Mouse (Mus musculus): ENCODE measurements around the gene Med28. TPM values are rescaled to one million over a fixed set of nuclear protein-coding genes. Genes with fewer than 3 reads are reported as not detected.

The Med28 gene
- total RNA-seq, 2 experiments from 2014 or later = 107 to 108 TPM

DNA sequence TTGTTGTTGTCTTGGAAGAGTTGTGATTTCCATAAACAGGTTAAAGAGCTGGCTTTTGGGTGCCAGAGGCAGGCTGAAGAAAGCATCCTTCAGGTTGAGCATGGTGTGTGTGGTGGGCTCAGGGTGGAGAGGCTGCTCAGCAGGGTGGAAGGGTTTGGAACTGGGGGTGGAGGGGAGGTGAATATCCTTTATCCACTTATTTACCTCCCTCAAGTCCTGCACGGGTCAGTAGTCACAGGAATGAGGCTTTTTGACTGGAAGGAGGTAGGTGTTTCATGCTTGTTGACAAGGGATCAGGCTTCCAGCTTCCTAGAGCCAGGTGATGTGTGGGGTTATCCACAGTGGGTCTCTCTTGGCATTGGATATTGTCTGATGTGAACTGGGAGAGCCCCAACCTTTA lies 5.4 kb upstream of the Med28 start:
- no peak for TF ChIP-seq CTCF (IDR thresholded peaks at IDR 0.05)
- intact Hi-C loops (cut with DNase I) = no loop called here
- no peak for DNase-seq (ENCODE audit: extremely low spot score in 1 of 2, low spot score in 2 of 2)

DNA sequence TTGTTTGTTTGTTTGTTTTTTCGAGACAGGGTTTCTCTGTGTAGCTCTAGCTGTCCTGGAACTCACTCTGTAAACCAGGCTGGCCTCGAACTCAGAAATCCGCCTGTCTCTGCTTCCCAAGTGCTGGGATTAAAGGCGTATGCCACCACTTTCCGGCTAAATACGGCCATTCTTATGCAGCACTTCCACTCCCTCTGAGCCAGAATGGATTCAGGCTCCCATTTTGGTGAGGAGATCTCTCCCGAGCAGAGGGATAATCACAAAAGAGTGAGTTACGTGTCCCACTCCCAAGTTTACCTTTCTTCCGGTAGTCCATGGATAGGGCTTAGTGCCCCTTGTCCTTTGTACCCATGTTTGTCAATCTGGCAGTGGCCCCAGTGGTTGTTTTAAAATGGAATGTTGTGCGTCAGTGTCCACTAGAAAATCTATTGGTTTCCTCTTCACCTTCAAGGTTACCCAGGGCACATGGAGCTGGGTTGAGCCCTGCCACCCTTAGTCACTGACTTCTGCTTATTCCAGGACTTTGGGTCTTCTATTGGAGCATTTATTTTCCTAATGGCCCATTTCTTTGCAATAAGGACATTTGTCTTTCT lies 4.8 kb upstream of the Med28 start:
- no peak overlapping the region for H3K27ac ChIP-seq
- intact Hi-C loops (cut with DNase I) = no loop called here
- H3K4me3 ChIP-seq = no peak overlapping the region
- no peak for TF ChIP-seq CTCF (IDR thresholded peaks at IDR 0.05)
- no peak for DNase-seq (ENCODE audit: extremely low spot score in 1 of 2, low spot score in 2 of 2)

More for the DNA sequence above, 5.4 kb upstream of the Med28 start:
- Histone ChIP-seq H3K4me3 (no peak overlapping the region), H3K27ac (no peak overlapping the region)

DNA sequence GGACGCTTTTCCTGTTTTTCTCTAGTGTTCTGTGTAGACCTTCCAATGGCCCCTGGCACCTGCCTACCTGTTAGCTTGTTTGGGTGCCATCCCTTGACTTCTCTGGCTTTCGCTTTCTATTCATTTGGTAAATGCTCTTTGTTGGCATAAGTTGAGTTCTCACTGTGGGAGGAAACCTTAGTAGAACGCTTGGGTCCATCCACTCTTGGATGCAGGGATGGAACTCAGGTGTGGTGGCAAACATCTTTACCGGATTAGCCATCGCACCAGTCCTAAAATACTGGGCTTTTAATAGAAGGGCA lies 731 bp downstream of the Med28 start:
- no peak overlapping the region; the same call in 1 of the 2 replicates for H3K27ac ChIP-seq
- peak overlapping the region; percentile 87 for H3K4me3 ChIP-seq
- intact Hi-C loops (cut with DNase I) = loop anchor here (10.0 kb wide), 1 partner anchor 334 kb away; the partner anchor contains the start of gene Lcorl
- no peak for TF ChIP-seq CTCF (IDR thresholded peaks at IDR 0.05)
- DNase-seq (ENCODE audit: extremely low spot score in 1 of 2, low spot score in 2 of 2) = no peak

DNA sequence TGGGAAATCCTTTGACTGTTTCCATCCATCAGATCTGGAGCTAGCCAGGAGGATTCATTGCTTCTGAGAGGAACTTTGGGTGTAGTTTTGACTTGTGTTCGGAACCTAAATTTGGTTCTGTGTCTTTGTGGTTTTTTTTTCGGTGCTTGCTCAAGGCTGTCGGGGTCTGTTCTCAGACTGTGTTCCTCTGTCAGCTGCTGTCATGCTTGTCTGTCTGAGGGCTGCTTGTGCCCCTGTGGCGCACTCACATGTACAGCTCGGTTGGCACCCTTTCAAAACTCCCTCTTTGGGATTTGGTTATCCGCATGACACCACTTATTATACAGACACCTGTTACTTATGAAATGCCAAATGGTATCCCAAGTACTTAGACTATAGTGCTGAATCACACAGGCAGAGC lies 1.6 kb downstream of the Med28 start:
- intact Hi-C loops (cut with DNase I) = loop anchor here (10.0 kb wide), 1 partner anchor 333 kb away; the partner anchor contains the start of gene Lcorl
- Histone ChIP-seq H3K27ac (no peak overlapping the region), H3K4me3 (no peak overlapping the region)
- DNase-seq (ENCODE audit: extremely low spot score in 1 of 2, low spot score in 2 of 2) = no peak
- TF ChIP-seq CTCF (IDR thresholded peaks at IDR 0.05) = no peak

DNA sequence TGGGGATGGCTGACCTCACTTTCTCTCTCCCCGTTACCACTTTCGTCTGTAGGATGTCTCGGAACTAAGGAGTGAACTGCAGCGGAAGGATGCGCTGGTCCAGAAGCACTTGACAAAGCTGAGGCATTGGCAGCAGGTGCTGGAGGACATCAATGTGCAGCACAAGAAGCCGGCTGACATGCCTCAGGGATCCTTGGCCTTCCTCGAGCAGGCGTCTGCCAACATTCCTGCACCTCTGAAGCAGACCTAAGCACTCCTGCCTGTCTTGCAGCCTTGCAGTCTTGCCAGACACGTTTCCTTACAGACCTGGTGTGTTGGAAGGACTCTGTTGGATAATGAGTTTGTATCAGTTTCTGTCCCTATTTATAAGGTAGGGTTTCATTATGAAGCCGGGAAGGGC lies 5.1 kb downstream of the Med28 start:
- TF ChIP-seq CTCF (IDR thresholded peaks at IDR 0.05) = no peak
- DNase-seq (ENCODE audit: extremely low spot score in 1 of 2, low spot score in 2 of 2) = no peak
- no peak overlapping the region for H3K27ac ChIP-seq
- H3K4me3 ChIP-seq = no peak overlapping the region
- intact Hi-C loops (cut with DNase I) = loop anchor here (10.0 kb wide), 1 partner anchor 330 kb away; the partner anchor contains the start of gene Lcorl

DNA sequence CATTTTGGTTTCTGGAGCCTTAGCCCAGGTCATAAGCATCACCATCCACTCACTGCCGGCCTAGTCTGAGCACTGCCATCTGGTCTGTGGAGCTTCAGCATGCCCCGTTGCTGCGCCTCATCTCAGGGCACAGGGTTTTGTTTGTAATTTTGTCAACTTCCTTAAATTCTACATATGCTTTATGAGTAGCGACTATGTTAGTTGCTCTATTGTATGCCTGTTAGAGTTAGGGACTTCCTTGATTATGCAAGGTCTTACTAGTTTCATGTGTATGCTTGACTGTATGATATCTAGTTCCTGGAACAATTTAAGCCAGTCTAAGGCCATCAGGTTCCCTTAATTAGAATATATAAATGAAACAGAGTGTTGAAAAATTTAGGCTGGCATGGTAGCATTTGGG lies 6.3 kb downstream of the Med28 start:
- intact Hi-C loops (cut with DNase I) = loop anchor here (10.0 kb wide), 1 partner anchor 328 kb away; the partner anchor contains the start of gene Lcorl
- Histone ChIP-seq H3K27ac (no peak overlapping the region), H3K4me3 (no peak overlapping the region)
- TF ChIP-seq CTCF (IDR thresholded peaks at IDR 0.05) = no peak
- no peak for DNase-seq (ENCODE audit: extremely low spot score in 1 of 2, low spot score in 2 of 2)

DNA sequence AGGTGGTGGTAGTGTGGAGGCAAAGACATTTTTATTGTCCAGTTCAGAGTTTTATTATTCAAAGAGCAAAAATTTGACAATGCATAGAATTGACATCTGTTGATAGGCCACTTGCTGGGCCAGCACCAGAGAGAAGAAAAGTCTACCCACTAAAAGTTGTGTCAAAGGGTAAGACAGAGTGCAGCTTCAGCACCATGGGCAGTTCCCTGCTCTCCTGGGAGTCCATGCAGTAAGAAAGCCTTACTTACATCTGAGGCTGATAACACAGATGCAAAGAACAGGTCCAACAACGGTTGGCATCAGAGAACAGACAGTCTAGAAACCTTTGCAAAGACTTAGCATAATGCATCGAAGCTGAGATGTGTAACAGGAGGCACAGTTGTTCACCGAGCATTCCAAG lies 9.7 kb downstream of the Med28 start:
- H3K4me3 ChIP-seq = no peak overlapping the region
- intact Hi-C loops (cut with DNase I) = loop anchor here (10.0 kb wide), 1 partner anchor 325 kb away; the partner anchor contains the start of gene Lcorl
- no peak for DNase-seq (ENCODE audit: extremely low spot score in 1 of 2, low spot score in 2 of 2)
- no peak overlapping the region for H3K27ac ChIP-seq
- TF ChIP-seq CTCF (IDR thresholded peaks at IDR 0.05) = no peak

DNA sequence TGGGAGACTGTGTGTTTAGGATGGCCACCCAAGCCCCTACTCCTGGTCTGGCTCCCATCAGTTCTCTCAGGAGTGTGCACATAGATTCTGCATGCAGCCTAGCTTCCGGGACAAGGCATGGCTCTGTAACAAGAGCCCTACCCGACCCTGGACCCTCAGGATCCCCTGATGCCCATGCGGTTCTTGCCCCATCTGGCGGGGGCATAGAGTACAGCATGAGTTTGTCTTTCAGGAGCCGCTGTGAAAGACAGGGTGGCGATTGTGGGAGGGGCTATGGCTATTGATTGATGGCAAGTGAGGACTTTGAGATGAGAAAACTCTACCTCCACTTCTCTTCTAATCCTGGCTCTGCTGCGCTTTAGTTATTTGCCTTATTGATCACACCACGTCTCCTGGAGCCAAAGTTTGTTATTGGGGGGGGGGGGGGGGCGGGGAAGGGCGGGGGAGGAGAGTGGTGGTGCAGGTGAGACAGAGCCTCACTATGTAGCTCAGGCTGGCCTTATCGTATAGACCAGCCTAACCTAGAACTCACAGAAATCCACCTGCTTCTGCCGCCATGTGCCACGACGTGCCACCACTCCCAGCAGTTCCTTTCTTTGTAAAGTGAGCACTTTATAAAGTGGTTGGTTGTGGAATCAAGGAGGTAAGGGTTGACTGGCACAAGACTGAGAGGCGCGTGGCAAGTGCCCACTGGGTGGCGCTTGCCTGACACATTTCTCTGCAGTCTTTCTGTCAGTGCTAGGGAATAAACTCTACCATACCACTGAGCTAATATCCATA lies 14.5 kb downstream of the Med28 start:
- peak; percentile 75 for TF ChIP-seq CTCF (IDR thresholded peaks at IDR 0.05)
- intact Hi-C loops (cut with DNase I) = loop anchor here (1.0 kb wide), 3 partner anchors 60 to 813 kb away; partner anchors contain the start of gene Ncapg
- Histone ChIP-seq H3K27ac (no peak overlapping the region), H3K4me3 (no peak overlapping the region)
- DNase-seq (ENCODE audit: extremely low spot score in 1 of 2, low spot score in 2 of 2) = peak; percentile 69

DNA sequence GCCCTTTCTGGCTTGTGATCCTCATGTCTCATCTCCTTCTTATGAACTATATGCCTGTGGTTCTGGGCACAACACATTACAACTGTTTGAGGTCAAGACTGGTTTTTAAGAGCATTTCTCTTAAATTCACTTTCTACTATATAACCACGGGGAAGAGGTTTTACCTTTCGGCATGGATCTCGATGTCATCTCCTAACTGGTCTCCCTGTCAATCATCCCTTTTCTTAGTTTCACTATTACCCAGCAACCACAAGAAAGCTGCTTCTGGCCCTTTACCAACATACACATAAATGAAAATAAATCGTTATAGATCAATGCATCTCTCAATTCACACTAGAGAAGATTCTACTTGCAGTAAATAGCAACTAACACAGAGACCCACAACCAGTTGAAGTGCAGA lies 15.1 kb downstream of the Med28 start:
- intact Hi-C loops (cut with DNase I) = no loop called here
- Histone ChIP-seq H3K4me3 (no peak overlapping the region), H3K27ac (no peak overlapping the region)
- TF ChIP-seq CTCF (IDR thresholded peaks at IDR 0.05) = no peak
- DNase-seq (ENCODE audit: extremely low spot score in 1 of 2, low spot score in 2 of 2) = no peak

DNA sequence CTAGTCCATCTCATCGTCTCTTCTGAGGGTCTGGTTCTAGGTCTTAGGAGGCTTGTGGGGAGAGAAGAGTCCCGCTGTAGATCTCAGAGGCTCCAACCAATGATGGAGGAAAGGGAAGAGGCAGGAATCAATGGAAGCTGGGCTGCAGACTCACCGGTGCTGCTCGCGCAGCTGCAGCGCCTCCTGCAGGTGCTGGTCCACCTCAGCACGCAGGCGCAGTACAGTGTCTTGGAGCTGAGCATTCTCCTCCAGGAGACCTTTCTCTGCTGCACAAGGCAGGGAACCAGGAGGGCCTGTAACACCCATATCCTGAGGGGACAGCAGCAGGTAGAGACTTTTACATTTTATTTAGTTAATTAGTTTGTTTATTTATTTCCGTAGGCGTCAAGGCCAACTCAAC lies 19.5 kb downstream of the Med28 start:
- intact Hi-C loops (cut with DNase I) = no loop called here
- peak; percentile 6 for TF ChIP-seq CTCF (IDR thresholded peaks at IDR 0.05)
- no peak overlapping the region for H3K4me3 ChIP-seq
- H3K27ac ChIP-seq = no peak overlapping the region
- no peak for DNase-seq (ENCODE audit: extremely low spot score in 1 of 2, low spot score in 2 of 2)

DNA sequence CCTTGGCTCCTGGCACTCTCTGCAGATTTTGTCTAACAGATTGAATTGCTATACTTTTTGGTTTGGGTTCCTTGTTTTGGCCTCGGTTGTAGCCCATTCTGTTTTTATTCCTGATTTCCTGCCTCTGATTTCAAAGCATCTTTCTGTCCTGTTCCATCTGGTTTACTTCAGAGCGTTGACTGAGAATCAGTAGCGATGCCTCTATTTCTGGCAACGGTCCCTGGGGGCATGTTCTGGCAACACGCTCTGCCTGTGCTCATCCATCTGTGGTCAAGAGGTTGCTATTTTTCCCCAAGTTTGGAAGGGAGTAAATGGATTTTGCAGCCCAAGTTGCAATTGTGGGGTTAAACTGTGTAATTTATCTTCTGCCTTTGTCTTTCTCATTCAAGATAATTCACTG lies 23.3 kb downstream of the Med28 start:
- TF ChIP-seq CTCF (IDR thresholded peaks at IDR 0.05) = no peak
- H3K4me3 ChIP-seq = no peak overlapping the region
- no peak for DNase-seq (ENCODE audit: extremely low spot score in 1 of 2, low spot score in 2 of 2)
- intact Hi-C loops (cut with DNase I) = no loop called here
- H3K27ac ChIP-seq = no peak overlapping the region

DNA sequence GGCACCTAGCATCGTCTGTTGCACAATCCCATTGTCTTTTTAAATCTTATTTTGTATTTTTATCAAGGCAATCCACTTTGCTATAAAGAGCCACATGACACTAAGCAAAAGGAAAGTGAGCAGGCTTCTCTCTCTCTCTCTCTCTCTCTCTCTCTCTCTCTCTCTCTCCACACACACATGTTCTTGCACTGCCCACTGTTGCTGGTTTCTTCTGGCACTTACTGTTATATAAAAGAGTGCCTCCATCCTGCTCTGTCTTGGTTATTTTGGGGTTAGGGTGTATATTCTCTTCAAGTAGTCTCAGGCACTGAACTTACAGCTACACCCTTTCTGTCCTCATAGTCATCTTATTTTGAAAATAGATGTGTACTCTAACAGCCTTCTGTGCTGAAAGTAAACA lies 29.6 kb downstream of the Med28 start:
- no peak overlapping the region for H3K27ac ChIP-seq

More for the DNA sequence above, 29.6 kb downstream of the Med28 start:
- TF ChIP-seq CTCF (IDR thresholded peaks at IDR 0.05) = no peak
- DNase-seq (ENCODE audit: extremely low spot score in 1 of 2, low spot score in 2 of 2) = no peak
- no peak overlapping the region for H3K4me3 ChIP-seq
- intact Hi-C loops (cut with DNase I) = no loop called here

Measured in left cerebral cortex, adult 2 months (tissue).